Mouse (Mus musculus) kidney, adult 8-10 months (tissue): ENCODE results near the gene Llgl2.

Experiments
- DNase-seq, 2 experiments: peaks; one replicate each; pipeline ENCODE4 v3.0.0; 2022

The Llgl2 gene

GRCm38 (mm10) chr11:115881002-115881401 lies 57.2 kb downstream of the Llgl2 start:
- DNase-seq, result no peak

- no peak for DNase-seq
These were observed 59.4 kb downstream of the Llgl2 start for GRCm38 (mm10) chr11:115883251-115883650.

- peak in 1 of 2 experiments; percentile 66 for DNase-seq
These were observed 60.5 kb downstream of the Llgl2 start for GRCm38 (mm10) chr11:115884361-115884760.

DNA sequence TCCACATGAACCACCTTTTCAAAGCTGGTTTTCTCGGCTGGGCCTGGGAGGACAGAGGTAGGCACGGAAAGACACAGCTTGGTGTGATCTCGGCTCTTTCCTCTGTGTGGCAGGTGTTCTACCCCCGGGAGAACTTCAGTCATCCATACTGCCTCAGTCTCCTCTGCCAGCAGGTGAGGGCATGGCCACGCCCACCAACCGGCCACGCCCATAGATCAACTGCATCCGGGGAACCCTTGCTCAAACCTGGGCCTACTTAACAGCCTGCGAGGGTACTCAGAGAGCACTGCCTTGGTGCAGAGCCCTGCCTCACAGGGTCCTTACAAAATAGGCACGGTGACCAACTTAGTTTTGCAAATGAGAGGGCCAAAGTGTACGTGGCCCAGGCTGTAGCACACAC lies 61.4 kb downstream of the Llgl2 start:
- no peak for DNase-seq

- no peak for DNase-seq
These were observed 62.6 kb downstream of the Llgl2 start for GRCm38 (mm10) chr11:115886446-115886845.

DNA sequence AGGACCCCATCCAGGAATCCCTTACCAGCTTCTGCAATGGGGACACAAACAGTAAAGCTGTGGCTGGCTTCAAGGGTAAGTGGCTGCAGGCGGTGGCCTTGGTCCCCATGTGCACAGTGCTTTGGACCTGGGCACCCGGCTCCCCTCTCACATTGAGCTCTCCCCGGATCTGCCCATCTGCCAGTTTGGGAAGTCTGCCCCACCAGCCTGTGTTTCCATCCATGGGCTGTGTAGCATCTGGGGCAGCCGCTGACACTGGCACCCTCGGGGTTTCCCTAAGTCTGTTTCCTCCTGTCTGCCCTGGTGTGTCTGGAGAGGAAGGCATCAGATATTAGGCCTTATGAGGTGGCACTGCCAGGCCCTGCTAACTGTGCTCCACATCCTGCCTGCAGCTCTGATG lies 64.2 kb downstream of the Llgl2 start:
- DNase-seq, result no peak

DNA sequence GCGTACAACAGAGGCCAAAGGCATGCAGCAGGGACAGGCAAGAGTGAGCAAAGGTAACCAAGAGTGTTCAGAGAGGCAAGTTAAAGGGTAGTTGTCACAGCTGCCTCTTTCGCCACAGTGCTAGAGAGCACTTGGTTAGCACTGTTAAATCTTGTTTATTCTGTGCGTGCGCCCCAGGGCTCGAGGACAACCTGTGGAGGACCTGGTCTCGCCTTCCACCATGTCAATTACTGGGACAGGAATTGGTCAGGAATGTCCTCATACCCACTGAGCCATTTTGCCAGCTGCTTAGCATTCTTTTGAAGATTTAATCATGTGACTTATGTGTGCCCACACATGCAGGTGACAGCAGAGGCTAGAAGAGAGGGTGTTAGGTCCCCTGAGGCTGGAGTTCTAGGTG lies 65.3 kb downstream of the Llgl2 start:
- no peak for DNase-seq

DNA sequence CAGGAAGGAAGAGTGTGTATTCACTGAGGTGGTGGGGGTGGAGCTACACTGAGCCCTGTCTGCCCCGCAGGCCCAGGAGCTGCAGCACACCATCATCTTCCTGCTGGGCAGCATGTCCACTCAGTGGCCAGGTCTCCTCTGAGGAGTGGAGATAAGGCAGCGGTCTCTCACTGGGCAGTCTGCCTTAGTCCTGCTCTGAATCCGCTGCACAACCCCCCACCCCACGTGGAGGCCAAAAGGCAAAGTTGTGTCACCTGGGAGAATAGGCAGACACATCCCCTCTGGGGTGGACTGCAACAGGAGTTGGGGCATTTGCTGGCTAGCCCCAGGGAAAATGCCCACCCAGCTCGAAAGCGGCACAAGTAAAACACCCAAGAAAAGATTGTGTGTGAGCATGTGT lies 68.4 kb downstream of the Llgl2 start:
- no peak for DNase-seq

DNA sequence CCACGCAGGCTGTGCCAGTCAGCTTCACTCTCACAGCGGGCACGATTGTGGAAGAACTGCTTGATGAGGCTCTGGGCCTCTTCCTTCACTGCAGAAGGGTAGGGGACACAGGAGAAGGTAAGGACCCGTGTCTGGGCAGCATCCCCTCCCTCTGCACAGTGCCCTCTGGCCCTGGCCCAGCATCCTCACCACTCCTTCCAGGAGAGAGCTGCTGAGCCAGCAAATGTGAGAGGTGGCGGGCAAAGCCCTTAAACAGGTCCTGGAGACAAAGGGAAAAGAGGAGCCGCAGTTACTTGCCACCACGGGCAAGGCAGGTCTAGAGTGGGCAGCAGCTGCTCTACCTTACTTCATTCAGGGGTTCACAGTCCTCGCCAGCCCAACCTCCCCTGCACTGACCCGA lies 69.2 kb downstream of the Llgl2 start:
- peak in 1 of 2 experiments; percentile 46 for DNase-seq

DNA sequence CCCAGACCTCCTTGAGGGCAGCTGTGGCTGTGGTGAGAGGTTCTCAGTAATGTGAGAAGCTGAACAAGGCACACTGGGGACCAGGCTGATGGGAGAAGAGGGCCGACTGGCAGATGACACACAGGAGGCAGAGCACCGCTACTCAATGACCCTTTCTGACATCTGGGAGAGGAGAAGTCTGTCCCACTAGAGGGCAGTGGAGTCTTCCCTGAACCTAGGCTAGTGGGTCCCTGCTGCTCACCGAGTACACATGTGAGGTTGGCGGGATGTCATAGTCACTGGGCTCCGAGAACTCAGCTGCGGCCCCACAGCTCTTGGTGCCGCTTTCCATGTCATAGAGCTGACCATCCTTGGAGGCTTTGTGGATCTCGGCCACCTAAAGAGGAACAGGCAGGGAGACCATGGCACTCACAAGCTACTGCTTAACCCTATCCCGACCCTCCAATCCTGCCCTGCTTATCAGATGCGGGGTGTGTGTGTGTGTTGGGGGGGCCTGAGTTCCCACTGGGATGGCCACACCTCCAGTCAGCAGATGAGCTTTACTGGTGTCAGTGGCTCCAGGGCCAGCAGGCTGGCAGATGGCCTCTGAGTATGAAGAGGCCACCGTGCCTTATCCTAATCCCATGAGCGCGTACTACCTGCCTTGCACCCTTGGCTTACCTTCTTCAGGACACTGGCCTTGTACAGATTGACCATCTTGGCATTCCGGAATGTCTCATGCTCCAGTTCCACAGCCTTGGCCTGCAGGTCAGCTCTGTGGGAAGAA lies 71.1 kb downstream of the Llgl2 start:
- peak in 1 of 2 experiments; percentile 49 for DNase-seq

DNA sequence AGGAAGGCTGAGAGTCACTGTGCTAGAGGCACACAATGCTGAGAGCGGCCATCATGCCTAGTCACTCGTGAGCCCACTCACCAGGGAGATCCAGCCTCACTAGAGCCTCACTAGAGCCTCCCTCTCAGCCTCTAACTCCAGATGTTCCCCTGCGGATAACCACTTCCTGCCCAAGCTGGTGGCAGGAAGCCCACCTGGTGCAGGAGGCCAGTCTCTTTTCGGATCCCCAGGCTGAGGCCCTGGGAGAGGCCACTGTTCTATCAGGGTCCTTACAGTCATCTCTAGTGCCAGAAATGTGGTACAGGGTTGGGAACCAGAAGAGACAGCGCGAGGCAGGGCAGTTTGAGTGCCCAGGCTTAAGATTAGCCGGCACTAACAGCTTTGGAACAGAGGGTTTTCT lies 74.6 kb downstream of the Llgl2 start:
- no peak for DNase-seq

DNA sequence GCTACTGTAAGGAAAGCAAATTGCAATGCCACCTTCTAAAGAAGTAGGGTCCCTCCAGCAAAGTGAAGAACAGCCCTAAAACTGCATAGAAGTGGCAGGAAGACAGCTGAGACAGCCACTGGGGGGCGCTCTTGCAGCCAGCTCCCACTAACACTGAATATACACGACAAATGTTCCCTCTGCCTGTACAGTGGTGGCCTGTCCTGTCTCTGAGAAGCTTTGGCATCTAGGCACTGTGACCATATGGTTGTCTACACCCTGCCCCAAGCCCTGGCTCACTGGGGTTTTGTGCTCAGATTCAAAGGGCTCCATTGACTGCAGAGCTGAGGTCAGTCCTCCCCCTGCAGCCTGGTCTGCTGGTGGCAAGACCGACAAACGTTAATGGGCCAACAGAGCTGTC lies 75.0 kb downstream of the Llgl2 start:
- peak in 1 of 2 experiments; percentile 47 for DNase-seq

DNA sequence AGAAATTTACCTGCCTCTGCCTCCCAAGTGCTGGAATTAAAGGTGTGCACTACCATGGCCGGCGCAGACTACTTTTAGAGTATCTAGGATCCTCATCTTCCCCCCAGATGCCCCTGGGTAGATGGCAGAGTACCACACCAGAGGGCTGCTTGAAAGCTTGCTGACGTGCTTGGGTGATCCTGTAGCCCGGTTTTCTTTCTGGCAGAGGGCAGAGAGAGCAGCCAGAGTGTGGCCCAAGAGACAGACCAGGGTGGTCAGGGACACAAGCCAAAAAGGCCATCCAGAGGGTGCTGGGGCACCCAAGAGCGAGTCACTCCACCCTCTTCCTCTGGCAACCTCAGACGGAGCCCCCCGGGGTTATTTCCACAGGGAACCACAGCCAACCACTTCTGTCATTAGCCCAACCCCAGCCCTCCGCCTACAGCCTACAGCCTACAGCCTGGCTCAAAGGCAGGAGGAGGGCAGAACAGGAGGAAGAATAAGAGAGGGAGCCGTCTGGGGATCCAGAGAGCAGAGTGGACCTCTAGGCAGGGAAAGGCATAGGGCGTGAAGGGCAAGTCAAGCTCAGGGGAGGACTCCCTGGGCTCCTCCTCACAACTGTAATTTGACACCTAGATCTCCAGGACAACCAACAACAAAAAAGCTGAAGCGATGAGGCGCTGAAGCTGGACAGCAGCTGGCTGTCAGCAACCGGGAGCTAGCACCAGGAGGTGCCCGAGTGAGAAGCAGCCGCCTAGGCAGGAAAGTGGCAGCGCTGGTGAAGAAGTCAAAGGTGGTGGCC lies 75.8 kb downstream of the Llgl2 start, which contains the start of gene Smim5:
Gene Smim5, plus strand, starts transcription at position 481 of the 781 bp plus-strand sequence.
- peak; percentile 83 to 91 for DNase-seq

GRCm38 (mm10) chr11:115900561-115901337 lies 76.9 kb downstream of the Llgl2 start:
- DNase-seq, result peak in 1 of 2 experiments; percentile 56

GRCm38 (mm10) chr11:115901338-115902161 lies 77.7 kb downstream of the Llgl2 start:
- no peak for DNase-seq

- no peak for DNase-seq
These were observed 78.3 kb downstream of the Llgl2 start for GRCm38 (mm10) chr11:115902177-115902576.

GRCm38 (mm10) chr11:115902831-115903230 lies 79.0 kb downstream of the Llgl2 start:
- no peak for DNase-seq

- DNase-seq, result no peak
These were observed 79.8 kb downstream of the Llgl2 start for GRCm38 (mm10) chr11:115903384-115904230.

GRCm38 (mm10) chr11:115904231-115904955 lies 80.5 kb downstream of the Llgl2 start:
- DNase-seq, result no peak
